Mouse (Mus musculus): ENCODE data around the gene Slc45a1.

DNA sequence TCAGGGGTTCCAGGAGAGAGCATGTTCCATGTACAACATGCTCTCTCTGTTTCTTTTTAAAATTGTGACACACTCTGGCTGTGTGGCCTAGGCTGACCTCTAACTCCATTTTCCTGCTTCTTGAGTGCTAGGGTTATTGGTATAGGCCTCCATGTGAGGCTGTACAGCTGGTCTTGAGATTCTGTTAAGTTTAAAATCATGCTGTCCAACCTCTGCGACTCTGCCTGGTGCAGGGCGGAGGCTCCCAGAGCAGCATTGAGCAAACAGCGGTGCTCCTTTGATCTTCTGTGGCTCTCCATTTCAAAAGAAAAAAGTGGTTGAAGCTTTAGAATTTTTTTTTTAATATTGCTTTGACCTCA is 68.2 kb downstream of the Slc45a1 start:
- TF ChIP-seq CTCF (IDR thresholded peaks at IDR 0.05; ENCODE audit: low read depth) (no peak), EP300 (IDR thresholded peaks at IDR 0.05; ENCODE audit: low read depth) (no peak)
